Mouse (Mus musculus) neural tube, embryonic 14.5 days (tissue): ENCODE measurements around the gene Omd. TPM values are rescaled to one million over a fixed set of nuclear protein-coding genes. Genes with fewer than 3 reads are reported as not detected.
"Not testable (repeated sequence)": the region's sequence is repeated elsewhere in the genome, so short reads cannot be mapped to it uniquely, and the experiment has no call there.

Experiments used
- ATAC-seq: fragments of 200-750 bp; cut with Nextera tagmentation; 2 replicates; pipeline ENCODE4 v1.8.0; 2017; ENCODE audit warnings: low read depth, mild to moderate bottlenecking, moderate TSS enrichment, moderate library complexity
- H3K27ac ChIP-seq: fragments of 300-500 bp; sonication (generic); 2 replicates; pipeline ENCODE4 v1.5.1; 2014; ENCODE audit warnings: low read depth, mild to moderate bottlenecking, control low read depth, low read length, moderate library complexity, mixed read lengths
- H3K27me3 ChIP-seq: fragments of 300-500 bp; sonication (generic); 2 replicates; pipeline ENCODE4 v1.6.1; 2014; ENCODE audit warnings: low read length; ENCODE audit not compliant: control insufficient read depth, insufficient read depth
- H3K36me3 ChIP-seq: fragments of 300-500 bp; sonication (generic); 2 replicates; pipeline ENCODE4 v1.6.1; 2014; ENCODE audit warnings: low read length, mixed read lengths; ENCODE audit not compliant: control insufficient read depth, insufficient read depth
- H3K4me1 ChIP-seq: fragments of 300-500 bp; sonication (generic); 2 replicates; pipeline ENCODE4 v1.6.1; 2014; ENCODE audit warnings: low read length; ENCODE audit not compliant: control insufficient read depth, insufficient read depth
- H3K4me2 ChIP-seq: fragments of 300-500 bp; sonication (generic); 2 replicates; pipeline ENCODE4 v1.6.1; 2014; ENCODE audit warnings: mild to moderate bottlenecking, low read depth, low read length, control low read depth
- H3K4me3 ChIP-seq: fragments of 300-500 bp; sonication (generic); 2 replicates; pipeline ENCODE4 v1.5.1; 2014; ENCODE audit warnings: low read depth, low read length, control low read depth, mixed read lengths
- H3K9ac ChIP-seq: fragments of 300-500 bp; sonication (generic); replicated peaks from 2 replicates; pipeline ENCODE4 v1.6.1; 2014; ENCODE audit warnings: low read depth, mild to moderate bottlenecking, control low read depth, low read length, mixed read lengths
- H3K9me3 ChIP-seq: fragments of 300-500 bp; sonication (generic); 2 replicates; pipeline ENCODE4 v1.6.1; 2016; ENCODE audit warnings: low read length; ENCODE audit not compliant: control insufficient read depth
- WGBS: fragments of 180-500 bp; shearing (Covaris S2); extraction: QIAGEN DNeasy Blood & Tissue Kit; methylation state at CpG from one replicate; pipeline ENCODE4 v1.1.7; 2014; 5-methylcytosine and 5-hydroxymethylcytosine counted together
- polyA plus RNA-seq: library from polyadenylated mRNA; unstranded; fragments of >200 nt; fragmentation: Nextera tagmentation; extraction: Ambion mirVana; gene quantifications from 2 replicates; pipeline ENCODE4 v1.2.1, GENCODE M21; 2014

Gene Omd
- polyA plus RNA-seq, 1 experiment from 2014 or later: 0.19 TPM

DNA sequence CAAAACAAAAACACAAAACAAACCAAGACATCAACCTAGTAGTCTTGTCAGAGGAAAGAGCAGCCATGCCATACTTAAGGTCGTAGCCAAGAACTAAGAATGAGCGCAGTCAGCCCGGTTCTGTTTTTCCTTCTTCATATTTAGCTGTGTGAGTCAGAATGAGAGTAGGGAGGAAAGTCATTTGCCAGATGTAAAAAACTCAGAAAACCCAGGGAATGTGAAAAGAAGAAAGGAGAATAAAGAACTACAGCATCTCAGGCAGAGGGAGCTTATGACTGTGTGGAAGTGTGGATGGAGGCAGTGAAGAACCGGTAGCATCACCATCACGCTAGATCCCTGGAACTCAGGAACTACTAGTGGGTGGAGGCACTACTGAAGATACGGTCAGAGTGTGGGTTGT lies 3.8 kb downstream of the Omd start:
- Histone ChIP-seq H3K4me3 (no peak overlapping the region), H3K4me2 (no peak overlapping the region), H3K4me1 (no peaks in the 10 kb centered on the region), H3K36me3 (no peaks in the 10 kb centered on the region), H3K9me3 (no peaks in the 10 kb centered on the region), H3K27me3 (no peaks in the 10 kb centered on the region), H3K27ac (no peak overlapping the region), H3K9ac (no peak overlapping the region)
- 96% methylated on average over 6 of the region's 6 CpGs for WGBS
- ATAC-seq: no peak

DNA sequence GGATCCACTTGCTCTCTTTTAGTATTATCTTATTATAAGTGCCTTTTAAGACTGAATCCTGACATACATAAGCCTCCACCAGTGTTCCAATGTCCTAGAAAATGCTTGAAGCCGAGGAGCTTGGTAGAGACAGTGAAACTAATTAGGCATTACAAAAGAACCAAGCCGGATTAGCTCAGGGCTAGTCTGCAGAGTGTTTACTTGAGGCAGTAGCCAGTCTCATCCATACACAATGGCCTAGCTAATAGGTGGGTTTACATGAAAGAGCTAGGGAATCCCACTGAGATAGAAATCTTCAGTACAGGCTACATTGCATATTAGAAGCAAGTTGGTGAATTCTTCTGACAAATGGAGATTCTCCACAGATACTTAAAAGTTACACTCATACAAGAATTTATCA lies 20.3 kb downstream of the Omd start:
- not testable (repeated sequence) for H3K27me3 ChIP-seq, H3K4me3 ChIP-seq, H3K9me3 ChIP-seq, H3K36me3 ChIP-seq, H3K9ac ChIP-seq, ATAC-seq, H3K4me1 ChIP-seq, H3K27ac ChIP-seq, H3K4me2 ChIP-seq
- WGBS: 73% methylated on average over 2 of the region's 2 CpGs

DNA sequence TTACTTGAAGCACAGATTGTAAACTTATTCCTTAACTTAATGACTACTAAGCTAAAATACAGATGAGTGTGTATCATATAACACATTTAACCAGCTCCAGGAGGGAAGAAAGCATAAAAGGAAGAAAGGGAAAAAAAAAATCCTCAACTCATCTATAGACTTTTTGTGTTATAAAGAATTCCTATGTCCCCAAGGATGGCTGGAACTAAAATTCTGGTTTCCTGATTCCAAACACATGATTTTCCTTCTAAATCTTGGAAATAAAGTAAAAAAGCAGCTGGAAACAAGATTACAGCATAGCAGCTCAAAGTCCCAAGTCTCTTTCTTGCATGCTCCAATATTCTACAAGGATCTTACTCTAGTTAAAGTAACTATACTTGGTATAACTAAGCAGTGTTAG lies 21.3 kb downstream of the Omd start:
- Histone ChIP-seq H3K4me3 (no peak overlapping the region), H3K27me3 (no peaks in the 10 kb centered on the region), H3K36me3 (no peaks in the 10 kb centered on the region), H3K9ac (no peak overlapping the region), H3K4me2 (no peak overlapping the region), H3K9me3 (no peaks in the 10 kb centered on the region), H3K4me1 (no peaks in the 10 kb centered on the region), H3K27ac (no peak overlapping the region)
- ATAC-seq: no peak

DNA sequence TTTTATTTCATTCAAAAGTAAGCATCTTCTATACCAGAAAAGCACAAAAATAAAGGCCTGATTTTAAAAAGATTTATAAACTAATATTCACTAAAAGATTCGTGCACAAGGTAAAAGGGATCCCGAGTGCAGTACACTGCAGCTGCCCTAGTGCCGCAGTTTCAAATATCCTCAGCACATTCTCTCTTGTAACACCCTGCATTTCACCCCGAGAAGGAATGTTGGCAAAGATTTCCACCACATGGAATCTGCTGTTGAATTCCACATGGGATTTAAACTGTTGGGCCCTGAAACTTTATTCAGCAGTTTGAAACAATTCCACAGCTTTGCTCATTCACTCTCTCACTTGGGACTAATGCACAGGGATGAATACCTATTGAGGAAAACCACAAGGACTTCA lies 25.5 kb downstream of the Omd start, which contains the start of gene Ogn:
Gene Ogn, plus strand, starts transcription at position 333 of the 400 bp plus-strand sequence.
- Histone ChIP-seq H3K9ac (no peak within 1 kb of the TSS), H3K36me3 (no peaks in the 10 kb centered on the region), H3K9me3 (no peaks in the 10 kb centered on the region), H3K4me1 (no peaks in the 10 kb centered on the region), H3K4me3 (no peak within 1 kb of the TSS), H3K27ac (no peak within 1 kb of the TSS), H3K4me2 (no peak within 1 kb of the TSS), H3K27me3 (no peaks in the 10 kb centered on the region)
- WGBS: 88% methylated on average over 4 of the region's 4 CpGs
- ATAC-seq: no peak

DNA sequence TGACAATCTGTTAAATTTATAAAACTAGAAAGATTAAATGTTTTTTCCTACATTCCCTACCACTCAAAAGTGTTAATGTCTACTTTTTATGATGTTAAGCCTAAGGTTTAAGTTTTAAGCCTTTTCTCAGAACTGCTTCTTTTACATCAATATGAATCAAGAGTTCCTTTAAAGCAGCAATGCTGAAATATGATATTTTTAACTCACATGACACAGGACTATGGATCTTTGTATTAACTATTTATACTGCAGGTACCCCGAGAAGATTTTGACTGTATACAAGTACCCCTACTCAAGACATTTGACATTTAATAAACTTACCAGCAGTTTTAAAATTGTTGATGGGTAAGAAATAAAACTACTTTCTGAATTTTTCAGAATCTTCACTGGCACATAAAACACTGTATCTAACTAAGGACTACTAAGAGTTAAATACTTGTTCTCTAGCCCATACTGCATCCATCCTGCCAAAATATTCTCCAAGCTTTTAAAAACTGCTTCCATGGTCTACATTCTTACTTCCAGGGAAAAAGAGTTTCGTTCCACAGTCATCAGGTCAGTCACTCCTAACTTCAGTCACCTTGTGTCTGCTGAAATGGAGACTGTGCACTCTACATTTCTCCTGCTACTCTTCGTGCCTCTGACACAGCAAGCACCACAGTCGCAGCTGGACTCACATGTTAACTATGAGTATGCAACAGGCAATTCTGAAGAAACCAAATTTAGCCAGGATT lies 26.5 kb downstream of the Omd start:
- Histone ChIP-seq H3K36me3 (no peaks in the 10 kb centered on the region), H3K4me2 (no peak overlapping the region), H3K4me3 (no peak overlapping the region; the same call in 1 of the 2 replicates), H3K4me1 (no peaks in the 10 kb centered on the region), H3K9ac (no peak overlapping the region), H3K27me3 (no peaks in the 10 kb centered on the region), H3K9me3 (no peaks in the 10 kb centered on the region), H3K27ac (no peak overlapping the region)
- no peak for ATAC-seq
- 88% methylated on average over 4 of the region's 4 CpGs for WGBS

DNA sequence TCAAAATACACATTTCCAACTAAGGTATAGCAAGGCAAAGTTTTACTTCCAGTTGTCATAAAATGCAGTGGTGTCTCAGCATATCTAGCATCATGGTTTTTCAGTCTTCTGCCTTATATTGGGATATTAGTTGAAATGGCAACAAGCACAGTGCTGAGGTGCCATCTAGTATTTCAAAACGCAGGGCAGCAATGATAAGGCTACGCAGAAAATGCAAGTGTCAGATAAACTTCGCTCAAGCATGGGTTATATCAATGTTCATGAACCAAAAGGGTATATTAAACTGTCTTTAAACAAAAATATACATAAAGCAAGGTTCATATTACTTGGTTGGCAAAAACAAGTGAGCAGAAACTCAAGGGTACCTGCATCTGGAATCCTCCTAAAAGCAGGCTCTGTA lies 34.8 kb downstream of the Omd start:
- no peaks in the 10 kb centered on the region for H3K36me3 ChIP-seq
- ATAC-seq: no peak
- H3K4me2 ChIP-seq: no peak overlapping the region
- H3K27ac ChIP-seq: no peak overlapping the region
- H3K9me3 ChIP-seq: no peaks in the 10 kb centered on the region
- WGBS: 93% methylated on average over 3 of the region's 3 CpGs
- no peak overlapping the region for H3K9ac ChIP-seq
- H3K4me3 ChIP-seq: no peak overlapping the region
- no peaks in the 10 kb centered on the region for H3K27me3 ChIP-seq
- no peaks in the 10 kb centered on the region for H3K4me1 ChIP-seq

DNA sequence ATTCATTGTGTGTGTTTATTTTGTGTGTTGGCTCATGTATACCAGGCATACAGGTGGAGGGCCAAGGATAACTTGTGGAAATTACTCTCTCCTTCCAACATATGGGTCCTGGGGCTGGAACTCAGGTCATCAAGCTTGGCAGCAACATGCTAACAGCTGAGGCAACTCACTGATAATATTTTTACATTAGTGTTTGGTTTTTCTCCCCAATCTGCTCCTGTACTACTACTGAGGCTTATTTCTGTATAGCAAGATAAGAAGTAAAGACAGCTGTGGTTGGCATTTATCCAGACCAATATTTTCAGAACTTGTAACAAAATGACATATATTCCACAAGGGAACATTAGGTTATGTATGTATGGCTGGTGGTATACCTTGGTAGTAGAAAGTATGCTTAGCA lies 36.1 kb downstream of the Omd start:
- no peak overlapping the region for H3K4me3 ChIP-seq
- no peaks in the 10 kb centered on the region for H3K9me3 ChIP-seq
- H3K9ac ChIP-seq: no peak overlapping the region
- no peaks in the 10 kb centered on the region for H3K4me1 ChIP-seq
- no peaks in the 10 kb centered on the region for H3K27me3 ChIP-seq
- no peaks in the 10 kb centered on the region for H3K36me3 ChIP-seq
- no peak overlapping the region for H3K4me2 ChIP-seq
- no peak overlapping the region for H3K27ac ChIP-seq
- no peak for ATAC-seq

DNA sequence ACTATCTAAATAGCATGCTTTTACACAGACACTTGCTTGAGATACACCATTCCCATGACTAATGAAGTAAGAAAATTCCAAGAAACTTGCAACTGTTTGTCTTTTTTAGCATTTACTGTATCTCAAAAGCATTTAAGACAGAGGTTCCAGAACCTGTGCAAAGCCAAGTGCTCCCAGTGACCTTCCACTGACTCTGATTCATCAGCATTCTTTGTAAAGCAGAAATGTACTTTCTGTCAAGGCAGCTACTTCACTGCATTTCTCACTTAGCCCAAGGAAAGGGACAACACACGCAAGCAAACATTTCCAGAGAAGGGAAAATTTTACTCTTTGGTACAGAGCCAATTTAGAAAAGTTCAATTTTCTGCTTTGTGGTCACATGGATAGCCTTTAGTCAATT lies 41.0 kb downstream of the Omd start:
- no peak overlapping the region for H3K9ac ChIP-seq
- H3K27ac ChIP-seq: no peak overlapping the region
- H3K9me3 ChIP-seq: no peaks in the 10 kb centered on the region
- no peaks in the 10 kb centered on the region for H3K36me3 ChIP-seq
- ATAC-seq: no peak
- no peak overlapping the region for H3K4me3 ChIP-seq
- no peaks in the 10 kb centered on the region for H3K4me1 ChIP-seq
- WGBS: 83% methylated on average over 1 of the region's 1 CpGs
- no peak overlapping the region for H3K4me2 ChIP-seq
- H3K27me3 ChIP-seq: no peaks in the 10 kb centered on the region

DNA sequence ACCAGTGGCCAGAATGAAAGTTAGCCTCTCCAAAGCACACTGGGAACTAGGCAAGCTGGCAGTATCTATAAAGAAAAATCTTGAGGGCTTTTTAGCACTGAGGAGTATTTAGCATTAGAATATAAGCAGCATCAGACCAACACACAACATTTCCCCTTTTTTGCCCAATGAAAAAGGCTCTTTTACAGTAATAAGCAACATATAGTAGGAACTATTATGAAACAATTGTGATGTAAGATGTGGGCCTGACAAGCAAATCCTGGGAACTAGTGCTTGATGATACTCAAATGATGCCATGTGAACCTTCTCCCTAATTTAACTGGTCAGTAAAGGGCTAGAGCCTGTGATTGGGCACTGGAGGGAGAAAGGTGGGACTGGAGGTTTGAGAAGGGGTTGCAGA lies 45.9 kb downstream of the Omd start:
- Histone ChIP-seq H3K36me3 (no peaks in the 10 kb centered on the region), H3K4me1 (no peaks in the 10 kb centered on the region), H3K4me3 (no peak overlapping the region), H3K9ac (no peak overlapping the region), H3K4me2 (no peak overlapping the region), H3K9me3 (no peaks in the 10 kb centered on the region), H3K27ac (no peak overlapping the region), H3K27me3 (no peaks in the 10 kb centered on the region)
- ATAC-seq: no peak
